Mouse (Mus musculus) ES-E14 (cell line): Measurements from ENCODE around the gene Ehd2.

Experiments used
- HCFC1 ChIP-seq: IDR thresholded peaks from 2 replicates; pipeline ENCODE4 v1.6.1; 2012; ENCODE audit warnings: low read length, inconsistent platforms, borderline replicate concordance; ENCODE audit not compliant: insufficient read depth
- ZC3H11A ChIP-seq: IDR thresholded peaks from 2 replicates; pipeline ENCODE4 v1.6.1; 2012; ENCODE audit warnings: low read depth, mild to moderate bottlenecking, inconsistent platforms, low read length, borderline replicate concordance
- ZNF384 ChIP-seq: IDR thresholded peaks from 2 replicates; pipeline ENCODE4 v1.6.1; 2012; ENCODE audit warnings: low read depth, low read length, inconsistent platforms

GRCm38 (mm10) chr7:16015384-16015783 lies 48.0 kb upstream of the Ehd2 start:
- TF ChIP-seq ZNF384 = no peak
- no peak for TF ChIP-seq HCFC1
- no peak for TF ChIP-seq ZC3H11A
